Mouse (Mus musculus) hindbrain, postnatal 0 days (tissue): ENCODE data around the gene Skap1. TPM values are rescaled to one million over a fixed set of nuclear protein-coding genes. Genes with fewer than 3 reads are reported as not detected.

Experiments
- ATAC-seq: fragments of 200-750 bp; cut with Nextera tagmentation; 2 replicates; pipeline ENCODE4 v1.8.0; 2017; ENCODE audit warnings: mild to moderate bottlenecking, moderate TSS enrichment, moderate library complexity
- DNase-seq: peaks from one replicate; pipeline ENCODE4 v3.0.0-alpha.2; 2015; ENCODE audit warnings: low spot score
- H3K27ac ChIP-seq: fragments of 300-500 bp; sonication (generic); 2 replicates; pipeline ENCODE4 v1.5.1; 2014; ENCODE audit warnings: mild to moderate bottlenecking
- H3K27me3 ChIP-seq: fragments of 300-500 bp; sonication (generic); 2 replicates; pipeline ENCODE4 v1.6.1; 2014; ENCODE audit warnings: low read length, mixed read lengths; ENCODE audit not compliant: insufficient read depth
- H3K36me3 ChIP-seq: fragments of 300-500 bp; sonication (generic); 2 replicates; pipeline ENCODE4 v1.6.1; 2014; ENCODE audit warnings: low read length, mixed read lengths; ENCODE audit not compliant: insufficient read depth
- H3K4me1 ChIP-seq: fragments of 300-500 bp; sonication (generic); 2 replicates; pipeline ENCODE4 v1.6.1; 2014; ENCODE audit warnings: antibody characterized with exemption, low read length, mixed read lengths; ENCODE audit not compliant: insufficient read depth
- H3K4me2 ChIP-seq: fragments of 300-500 bp; sonication (generic); 2 replicates; pipeline ENCODE4 v1.6.1; 2014; ENCODE audit warnings: low read depth, mild to moderate bottlenecking, low read length, moderate library complexity, mixed read lengths
- H3K4me3 ChIP-seq: fragments of 300-500 bp; sonication (generic); 2 replicates; pipeline ENCODE4 v1.5.1; 2014; ENCODE audit warnings: low read length
- H3K9ac ChIP-seq: fragments of 300-500 bp; sonication (generic); replicated peaks from 2 replicates; pipeline ENCODE4 v1.6.1; 2014; ENCODE audit warnings: mild to moderate bottlenecking, low read length, moderate library complexity, mixed read lengths
- H3K9me3 ChIP-seq: fragments of 300-500 bp; sonication (generic); 2 replicates; pipeline ENCODE4 v1.6.1; 2016; ENCODE audit warnings: low read length, mixed read lengths
- CTCF ChIP-seq: IDR thresholded peaks from 2 replicates; pipeline ENCODE4 v1.5.1; 2016; ENCODE audit warnings: antibody characterized with exemption, control low read depth, low read depth
- WGBS: fragments of 180-500 bp; shearing (Covaris S2); extraction: QIAGEN DNeasy Blood & Tissue Kit; methylation state at CpG from one replicate; pipeline ENCODE4 v1.1.7; 2014; 5-methylcytosine and 5-hydroxymethylcytosine counted together
- polyA plus RNA-seq: library from polyadenylated mRNA; unstranded; fragments of >200 nt; fragmentation: Nextera tagmentation; extraction: Ambion mirVana; gene quantifications from 2 replicates; pipeline ENCODE4 v1.2.1, GENCODE M21; 2015
- total RNA-seq: library from RNA; depleted of rRNA; stranded (reverse); fragments of >200 nt; gene quantifications from 2 replicates; pipeline ENCODE4 v1.2.3, GENCODE M21; 2014

Gene Skap1
- total and polyA plus RNA-seq, 2 experiments from 2014 or later: 2.5 to 5.7 TPM

- Histone ChIP-seq H3K27ac (peak overlapping the region; percentile 9; the same call in 1 of the 2 replicates), H3K4me2 (no peak overlapping the region), H3K4me3 (no peak overlapping the region), H3K4me1 (no peaks in the 10 kb centered on the region), H3K36me3 (no peaks in the 10 kb centered on the region), H3K27me3 (no peaks in the 10 kb centered on the region), H3K9me3 (no peaks in the 10 kb centered on the region), H3K9ac (no peak overlapping the region)
- TF ChIP-seq CTCF: no peak
- DNase-seq (peak; percentile 65), ATAC-seq (no peak)
- 37% methylated on average over 10 of the region's 10 CpGs for whole genome bisulfite sequencing
Observed at GRCm38 (mm10) chr11:96645538-96646037, 181.2 kb downstream of the Skap1 start.

DNA sequence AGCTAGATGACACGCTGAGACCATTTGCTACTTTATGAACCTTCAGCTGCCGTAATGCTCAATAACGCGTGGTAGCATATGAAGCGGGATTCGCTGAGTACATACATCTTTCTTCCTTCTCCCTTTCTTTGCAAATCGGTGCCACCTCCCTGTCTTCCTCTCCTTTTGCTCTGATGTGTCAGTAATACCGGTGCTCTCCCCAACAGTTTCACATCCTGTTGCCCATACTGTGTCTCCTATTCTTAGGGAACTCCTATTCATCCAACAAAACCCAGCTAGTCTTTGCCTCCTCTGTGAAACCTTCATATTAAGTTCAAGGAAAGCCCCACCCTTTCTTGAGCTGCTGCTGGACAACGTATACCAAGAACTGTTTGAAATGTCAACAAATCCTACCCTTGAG is 187.5 kb downstream of the Skap1 start:
- H3K27me3 ChIP-seq: no peaks in the 10 kb centered on the region
- H3K27ac ChIP-seq: no peak overlapping the region
- no peak for DNase-seq
- WGBS: 89% methylated on average over 9 of the region's 9 CpGs
- no peaks in the 10 kb centered on the region for H3K4me1 ChIP-seq
- H3K4me3 ChIP-seq: no peak overlapping the region
- H3K9me3 ChIP-seq: no peaks in the 10 kb centered on the region
- TF ChIP-seq CTCF: no peak
- no peak for ATAC-seq
- no peak overlapping the region for H3K9ac ChIP-seq
- no peak overlapping the region for H3K4me2 ChIP-seq
- H3K36me3 ChIP-seq: no peaks in the 10 kb centered on the region

GRCm38 (mm10) chr11:96653867-96654266 is 189.5 kb downstream of the Skap1 start:
- no peaks in the 10 kb centered on the region for H3K4me1 ChIP-seq
- DNase-seq: no peak
- no peak for TF ChIP-seq CTCF
- H3K9ac ChIP-seq: no peak overlapping the region
- no peaks in the 10 kb centered on the region for H3K9me3 ChIP-seq
- H3K27ac ChIP-seq: no peak overlapping the region
- no peaks in the 10 kb centered on the region for H3K27me3 ChIP-seq
- H3K4me3 ChIP-seq: no peak overlapping the region
- no peak overlapping the region for H3K4me2 ChIP-seq
- ATAC-seq: no peak
- H3K36me3 ChIP-seq: no peaks in the 10 kb centered on the region
- 83% methylated on average over 8 of the region's 8 CpGs for WGBS

GRCm38 (mm10) chr11:96658420-96658819 is 194.0 kb downstream of the Skap1 start:
- DNase-seq: no peak
- no peak overlapping the region for H3K27ac ChIP-seq
- H3K4me1 ChIP-seq: no peaks in the 10 kb centered on the region
- no peaks in the 10 kb centered on the region for H3K36me3 ChIP-seq
- H3K27me3 ChIP-seq: no peaks in the 10 kb centered on the region
- no peak for TF ChIP-seq CTCF
- H3K4me2 ChIP-seq: no peak overlapping the region
- ATAC-seq: no peak
- H3K4me3 ChIP-seq: no peak overlapping the region
- no peak overlapping the region for H3K9ac ChIP-seq
- 89% methylated on average over 1 of the region's 1 CpGs for WGBS
- no peaks in the 10 kb centered on the region for H3K9me3 ChIP-seq

- no peak for DNase-seq
- 83% methylated on average over 3 of the region's 3 CpGs for WGBS
- no peak overlapping the region for H3K4me3 ChIP-seq
- H3K4me1 ChIP-seq: no peaks in the 10 kb centered on the region
- no peak overlapping the region for H3K4me2 ChIP-seq
- H3K36me3 ChIP-seq: no peaks in the 10 kb centered on the region
- ATAC-seq: no peak
- no peak for TF ChIP-seq CTCF
- no peaks in the 10 kb centered on the region for H3K27me3 ChIP-seq
- no peaks in the 10 kb centered on the region for H3K9me3 ChIP-seq
- no peak overlapping the region for H3K27ac ChIP-seq
- H3K9ac ChIP-seq: no peak overlapping the region
Observed at GRCm38 (mm10) chr11:96666924-96667323, 202.5 kb downstream of the Skap1 start.

GRCm38 (mm10) chr11:96668367-96668766 is 204.0 kb downstream of the Skap1 start:
- Histone ChIP-seq H3K36me3 (no peaks in the 10 kb centered on the region), H3K4me2 (no peak overlapping the region), H3K4me1 (no peaks in the 10 kb centered on the region), H3K27ac (no peak overlapping the region), H3K9me3 (no peaks in the 10 kb centered on the region), H3K4me3 (no peak overlapping the region), H3K27me3 (no peaks in the 10 kb centered on the region), H3K9ac (no peak overlapping the region)
- WGBS: 80% methylated on average over 7 of the region's 7 CpGs
- ATAC-seq (no peak), DNase-seq (no peak)
- no peak for TF ChIP-seq CTCF

DNA sequence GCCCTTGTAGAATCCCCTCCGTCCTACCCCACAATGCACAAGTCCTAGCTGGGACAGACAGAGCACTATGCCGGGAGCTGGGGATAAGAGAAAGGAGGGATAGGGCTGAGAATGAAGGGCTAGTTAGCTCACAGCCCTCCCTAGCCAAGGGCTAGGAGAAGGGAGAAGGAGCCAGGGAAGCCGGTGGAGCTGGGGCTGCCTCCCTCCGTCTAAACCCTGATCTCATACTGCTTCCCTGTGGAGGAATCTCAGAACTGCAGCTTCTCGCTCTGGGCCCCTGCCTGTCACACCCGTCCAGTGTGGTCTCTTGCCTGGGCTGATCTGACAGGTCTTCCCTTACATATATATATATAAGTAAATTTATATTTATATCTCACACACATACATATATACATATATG is 209.4 kb downstream of the Skap1 start:
- Histone ChIP-seq H3K36me3 (no peaks in the 10 kb centered on the region), H3K27me3 (no peaks in the 10 kb centered on the region), H3K9ac (no peak overlapping the region), H3K9me3 (no peaks in the 10 kb centered on the region), H3K27ac (no peak overlapping the region), H3K4me2 (peak overlapping the region; percentile 43), H3K4me1 (no peaks in the 10 kb centered on the region), H3K4me3 (no peak overlapping the region)
- ATAC-seq: peak; percentile 81
- TF ChIP-seq CTCF: peak; percentile 82
- DNase-seq: peak; percentile 84
- 7% methylated on average over 6 of the region's 6 CpGs for WGBS
